Mouse (Mus musculus) olfactory bulb, adult 2 months (tissue): ENCODE data around the gene Gal3st2b.
"Not testable (repeated sequence)": the region's sequence is repeated elsewhere in the genome, so short reads cannot be mapped to it uniquely, and the experiment has no call there.

Experiments used
- CTCF ChIP-seq: fragments of 200-500 bp; IDR thresholded peaks from 2 replicates; pipeline ENCODE4 v1.5.1; 2012; ENCODE audit warnings: low read depth, mild to moderate bottlenecking, low read length, moderate library complexity; ENCODE audit not compliant: insufficient read depth
- POLR2A ChIP-seq: fragments of 200-500 bp; IDR thresholded peaks from 2 replicates; pipeline ENCODE4 v1.6.1; 2012; ENCODE audit warnings: mild to moderate bottlenecking, low read depth, low read length, moderate library complexity; ENCODE audit not compliant: insufficient read depth

DNA sequence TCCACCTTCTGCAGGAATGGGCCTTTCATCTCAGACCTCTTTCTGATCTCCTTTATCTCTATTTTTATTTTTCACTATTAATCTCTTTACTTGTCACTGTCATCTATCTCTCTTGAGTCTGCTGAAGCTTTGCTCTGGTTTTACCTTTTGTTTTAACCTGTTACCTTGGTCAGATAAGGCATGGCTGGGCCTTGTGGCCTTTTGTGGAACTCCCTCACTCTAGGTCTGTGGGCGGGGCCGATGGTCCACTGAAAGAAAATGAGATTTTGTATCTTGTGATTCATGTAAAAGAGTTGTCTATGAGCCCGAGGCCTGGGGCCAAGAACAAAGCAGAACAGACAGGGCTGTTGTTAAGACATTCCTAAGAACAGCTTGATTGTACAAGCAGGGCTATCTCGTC lies 52.7 kb downstream of the Gal3st2b start:
- TF ChIP-seq POLR2A, CTCF: not testable (repeated sequence)
